Mouse (Mus musculus): ENCODE results near the gene Ccdc40.
"Not testable (repeated sequence)": the region's sequence is repeated elsewhere in the genome, so short reads cannot be mapped to it uniquely, and the experiment has no call there.

Ccdc40 gene

GRCm38 (mm10) chr11:119237007-119237406 lies 8.6 kb downstream of the Ccdc40 start:
- no peak for DNase-seq (ENCODE audit: low read depth, low spot score)

- DNase-seq (ENCODE audit: low read depth, low spot score): no peak
These were observed 9.4 kb downstream of the Ccdc40 start for GRCm38 (mm10) chr11:119237568-119238304.

- no peak for DNase-seq (ENCODE audit: low read depth, low spot score)
These were observed 9.9 kb downstream of the Ccdc40 start for GRCm38 (mm10) chr11:119238305-119238721.

- DNase-seq (ENCODE audit: low read depth, low spot score): no peak
These were observed 11.1 kb downstream of the Ccdc40 start for GRCm38 (mm10) chr11:119239480-119239879.

GRCm38 (mm10) chr11:119245543-119245942 lies 17.2 kb downstream of the Ccdc40 start:
- not testable (repeated sequence) for DNase-seq (ENCODE audit: low read depth, low spot score)

GRCm38 (mm10) chr11:119249011-119249410 lies 20.6 kb downstream of the Ccdc40 start:
- peak; percentile 92 for DNase-seq (ENCODE audit: low read depth, low spot score)

GRCm38 (mm10) chr11:119250998-119251397 lies 22.6 kb downstream of the Ccdc40 start:
- no peak for DNase-seq (ENCODE audit: low read depth, low spot score)

- DNase-seq (ENCODE audit: low read depth, low spot score): peak; percentile 54
These were observed 24.6 kb downstream of the Ccdc40 start for GRCm38 (mm10) chr11:119252854-119253541.

GRCm38 (mm10) chr11:119256557-119256956 lies 28.2 kb downstream of the Ccdc40 start:
- DNase-seq (ENCODE audit: low read depth, low spot score): not testable (repeated sequence)

GRCm38 (mm10) chr11:119258216-119258571 lies 29.8 kb downstream of the Ccdc40 start:
- DNase-seq (ENCODE audit: low read depth, low spot score): no peak

GRCm38 (mm10) chr11:119258572-119259322 lies 30.4 kb downstream of the Ccdc40 start:
- DNase-seq (ENCODE audit: low read depth, low spot score): peak; percentile 57

- DNase-seq (ENCODE audit: low read depth, low spot score): no peak
These were observed 31.6 kb downstream of the Ccdc40 start for GRCm38 (mm10) chr11:119259977-119260376.

- DNase-seq (ENCODE audit: low read depth, low spot score): no peak
These were observed 36.0 kb downstream of the Ccdc40 start for GRCm38 (mm10) chr11:119264413-119264812.

GRCm38 (mm10) chr11:119265811-119266210 lies 37.4 kb downstream of the Ccdc40 start:
- DNase-seq (ENCODE audit: low read depth, low spot score): no peak

- no peak for DNase-seq (ENCODE audit: low read depth, low spot score)
These were observed 38.9 kb downstream of the Ccdc40 start for GRCm38 (mm10) chr11:119267241-119267674.

- DNase-seq (ENCODE audit: low read depth, low spot score): peak; percentile 95
These were observed 39.6 kb downstream of the Ccdc40 start, which contains the start of gene Gaa for GRCm38 (mm10) chr11:119267768-119268556. Gene Gaa, plus strand, starts transcription at chr11:119267887.

GRCm38 (mm10) chr11:119268557-119269195 lies 40.3 kb downstream of the Ccdc40 start:
- no peak for DNase-seq (ENCODE audit: low read depth, low spot score)

GRCm38 (mm10) chr11:119272492-119272891 lies 44.1 kb downstream of the Ccdc40 start:
- DNase-seq (ENCODE audit: low read depth, low spot score): not testable (repeated sequence)

- no peak for DNase-seq (ENCODE audit: low read depth, low spot score)
These were observed 45.0 kb downstream of the Ccdc40 start for GRCm38 (mm10) chr11:119273186-119273930.

GRCm38 (mm10) chr11:119281030-119281429 lies 52.7 kb downstream of the Ccdc40 start:
- no peak for DNase-seq (ENCODE audit: low read depth, low spot score)
